Mouse (Mus musculus) liver, postnatal 0 days (tissue): ENCODE data around the gene Aire. TPM values are rescaled to one million over a fixed set of nuclear protein-coding genes. Genes with fewer than 3 reads are reported as not detected.
"Not testable (repeated sequence)": the region's sequence is repeated elsewhere in the genome, so short reads cannot be mapped to it uniquely, and the experiment has no call there.

Source experiments
- ATAC-seq: fragments of 200-750 bp; cut with Nextera tagmentation; 2 replicates; pipeline ENCODE4 v1.8.0; 2017; ENCODE audit warnings: mild to moderate bottlenecking, moderate library complexity
- DNase-seq: peaks from one replicate; pipeline ENCODE4 v3.0.0-alpha.2; 2016
- H3K27ac ChIP-seq: fragments of 300-500 bp; sonication (generic); 2 replicates; pipeline ENCODE4 v1.5.1; 2014; ENCODE audit warnings: antibody characterized with exemption, moderate library complexity, mild to moderate bottlenecking, low read depth
- H3K27me3 ChIP-seq: fragments of 300-500 bp; sonication (generic); 2 replicates; pipeline ENCODE4 v1.6.1; 2014; ENCODE audit warnings: low read length, control low read depth, mixed read lengths; ENCODE audit not compliant: insufficient read depth
- H3K36me3 ChIP-seq: fragments of 300-500 bp; sonication (generic); replicated peaks from 2 replicates; pipeline ENCODE4 v1.6.1; 2014; ENCODE audit warnings: mild to moderate bottlenecking, control low read depth, low read length, moderate library complexity, mixed read lengths; ENCODE audit not compliant: insufficient read depth
- H3K4me1 ChIP-seq: fragments of 300-500 bp; sonication (generic); 2 replicates; pipeline ENCODE4 v1.6.1; 2014; ENCODE audit warnings: antibody characterized with exemption, mild to moderate bottlenecking, control low read depth; ENCODE audit not compliant: insufficient read depth
- H3K4me2 ChIP-seq: fragments of 300-500 bp; sonication (generic); 2 replicates; pipeline ENCODE4 v1.6.1; 2014; ENCODE audit warnings: low read depth, mild to moderate bottlenecking, low read length, moderate library complexity, mixed read lengths
- H3K4me3 ChIP-seq: fragments of 300-500 bp; sonication (generic); 2 replicates; pipeline ENCODE4 v1.5.1; 2014; ENCODE audit warnings: low read depth, low read length
- H3K9ac ChIP-seq: fragments of 300-500 bp; sonication (generic); replicated peaks from 2 replicates; pipeline ENCODE4 v1.6.1; 2014; ENCODE audit warnings: mild to moderate bottlenecking, moderate library complexity
- H3K9me3 ChIP-seq: fragments of 300-500 bp; sonication (generic); 2 replicates; pipeline ENCODE4 v1.6.1; 2016; ENCODE audit warnings: mild to moderate bottlenecking, control low read depth, low read length, mixed read lengths
- CTCF ChIP-seq: sonication (generic); IDR thresholded peaks from 2 replicates; pipeline ENCODE4 v1.5.1; 2016; ENCODE audit warnings: antibody characterized with exemption, low read depth
- EP300 ChIP-seq: IDR thresholded peaks from 2 replicates; pipeline ENCODE4 v1.6.1; 2016; ENCODE audit warnings: antibody characterized with exemption, low read depth, mild to moderate bottlenecking
- WGBS: fragments of 180-500 bp; shearing (Covaris S2); extraction: QIAGEN DNeasy Blood & Tissue Kit; methylation state at CpG from one replicate; pipeline ENCODE4 v1.1.7; 2014; ENCODE audit not compliant: insufficient replicate concordance; 5-methylcytosine and 5-hydroxymethylcytosine counted together
- polyA plus RNA-seq: library from polyadenylated mRNA; unstranded; fragments of >200 nt; fragmentation: Nextera tagmentation; extraction: Ambion mirVana; gene quantifications from 2 replicates; pipeline ENCODE4 v1.2.1, GENCODE M21; 2015

Gene Aire
- polyA plus RNA-seq, 1 experiment from 2014 or later = not detected

DNA sequence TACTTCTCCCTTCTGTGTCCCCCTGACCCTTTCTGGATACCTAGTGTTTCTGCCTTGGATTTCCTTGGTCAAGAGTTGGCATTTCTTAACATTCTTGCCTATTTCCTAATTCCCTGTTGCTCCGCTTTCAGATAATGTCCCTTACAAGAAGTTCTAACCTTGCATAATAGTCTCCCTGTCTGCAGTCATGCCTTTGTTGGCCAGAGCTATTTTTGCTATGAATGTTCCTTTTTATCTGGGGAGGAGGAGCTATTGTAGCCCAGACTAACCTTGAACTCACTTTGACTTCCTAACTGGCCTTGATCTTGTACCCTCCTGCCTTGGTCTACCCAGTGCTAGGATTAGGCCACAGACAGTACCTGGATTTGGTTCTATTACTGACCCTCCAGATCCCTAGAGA lies 27.9 kb downstream of the Aire start:
- peaks cover 5% of the 10 kb centered on the region for H3K4me1 ChIP-seq

DNA sequence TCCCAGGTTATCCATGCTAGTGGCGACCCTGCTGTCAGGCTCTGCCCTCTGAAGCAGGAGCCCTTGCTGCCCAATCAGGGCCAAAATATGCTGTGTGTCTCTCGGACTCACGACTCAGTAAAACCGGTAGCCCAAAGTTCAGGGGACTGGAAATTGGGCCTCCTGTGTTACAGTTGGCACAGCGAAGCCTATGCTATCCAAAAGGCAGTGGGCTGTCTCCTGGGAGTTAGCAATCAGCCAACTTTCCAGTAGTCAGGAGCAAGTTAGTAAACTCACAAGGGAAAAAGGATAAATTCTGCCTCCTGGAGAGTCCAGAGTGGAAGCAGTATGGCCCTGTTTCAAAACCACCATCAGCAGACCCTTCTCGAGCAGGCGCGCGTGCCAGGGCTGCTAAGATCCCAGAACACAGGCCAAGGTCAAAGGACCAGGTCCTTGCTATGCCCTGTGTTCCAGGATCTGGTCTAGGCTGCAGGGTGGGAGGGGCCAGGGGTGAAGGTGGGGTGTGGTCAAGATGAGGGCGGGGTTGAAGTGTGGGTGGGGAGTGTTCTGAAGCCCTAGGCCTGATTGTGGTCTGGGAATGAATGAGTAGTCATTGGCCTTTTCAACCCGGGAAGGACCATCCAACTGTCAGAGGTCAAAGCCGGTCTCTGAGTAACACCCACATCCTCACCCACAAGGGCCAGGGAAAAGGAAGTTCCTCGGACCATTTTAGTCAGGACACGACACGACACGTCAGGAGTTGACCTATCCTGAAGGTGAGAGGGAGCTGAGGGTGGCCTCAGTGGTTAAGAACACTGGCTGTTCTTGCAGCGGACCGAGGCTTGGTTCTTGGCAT lies 30.5 kb downstream of the Aire start:
- H3K9ac ChIP-seq = no peak overlapping the region
- no peak overlapping the region for H3K4me3 ChIP-seq
- TF ChIP-seq EP300 (no peak), CTCF (no peak)
- no peak overlapping the region for H3K4me2 ChIP-seq
- H3K4me1 ChIP-seq = peaks cover 18% of the 10 kb centered on the region
- 89% methylated on average over 18 of the region's 18 CpGs for WGBS
- ATAC-seq (no peak), DNase-seq (no peak)
- H3K27ac ChIP-seq = no peak overlapping the region
- H3K27me3 ChIP-seq = no peaks in the 10 kb centered on the region
- no peaks in the 10 kb centered on the region for H3K36me3 ChIP-seq
- no peaks in the 10 kb centered on the region for H3K9me3 ChIP-seq

More for the DNA sequence above, 27.9 kb downstream of the Aire start:
- DNase-seq (no peak), ATAC-seq (0 out of 2 replicates have a peak, but pooled peaks have one; percentile 10)
- H3K9me3 ChIP-seq = no peaks in the 10 kb centered on the region
- H3K4me3 ChIP-seq = no peak overlapping the region
- H3K27me3 ChIP-seq = no peaks in the 10 kb centered on the region
- H3K9ac ChIP-seq = no peak overlapping the region
- no peak overlapping the region for H3K27ac ChIP-seq
- WGBS = 61% methylated on average over 1 of the region's 1 CpGs
- H3K4me2 ChIP-seq = no peak overlapping the region
- H3K36me3 ChIP-seq = no peaks in the 10 kb centered on the region
- no peak for TF ChIP-seq CTCF
- no peak for TF ChIP-seq EP300

DNA sequence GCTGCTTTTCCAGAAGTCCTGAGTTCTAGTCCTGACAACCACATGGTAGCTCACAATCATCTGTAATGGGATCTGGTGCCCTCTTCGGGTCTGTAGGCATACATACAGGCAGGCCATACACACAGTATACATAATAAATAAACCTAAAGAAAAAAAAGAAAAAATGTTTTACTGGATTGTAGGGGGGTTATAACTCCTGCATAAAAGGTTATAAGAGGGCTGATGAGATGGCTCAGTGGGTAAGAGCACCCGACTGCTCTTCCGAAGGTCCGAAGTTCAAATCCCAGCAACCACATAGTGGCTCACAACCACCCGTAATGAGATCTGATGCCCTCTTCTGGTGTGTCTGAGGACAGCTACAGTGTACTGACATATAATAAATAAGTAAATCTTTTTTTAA lies 32.3 kb downstream of the Aire start:
- ATAC-seq, H3K9ac ChIP-seq, H3K4me3 ChIP-seq, H3K4me2 ChIP-seq, DNase-seq, H3K27ac ChIP-seq, H3K36me3 ChIP-seq, H3K9me3 ChIP-seq, H3K27me3 ChIP-seq: not testable (repeated sequence)
- WGBS = 85% methylated on average over 5 of the region's 5 CpGs
- peaks cover 34% of the 10 kb centered on the region for H3K4me1 ChIP-seq
- TF ChIP-seq CTCF = 0 out of 2 replicates have a peak, but pooled peaks have one; percentile 4

GRCm38 (mm10) chr10:78010335-78010734 lies 33.1 kb downstream of the Aire start:
- peak overlapping the region; percentile 48; the same call in 1 of the 2 replicates for H3K9ac ChIP-seq
- peaks cover 4% of the 10 kb centered on the region; the same call in 1 of the 2 replicates for H3K36me3 ChIP-seq
- no peak overlapping the region for H3K27ac ChIP-seq
- WGBS = 12% methylated on average over 10 of the region's 10 CpGs
- peaks cover 40% of the 10 kb centered on the region for H3K4me1 ChIP-seq
- H3K9me3 ChIP-seq = no peaks in the 10 kb centered on the region
- H3K4me2 ChIP-seq = peak overlapping the region; percentile 87
- no peak for DNase-seq
- no peaks in the 10 kb centered on the region for H3K27me3 ChIP-seq
- no peak for ATAC-seq
- H3K4me3 ChIP-seq = peak overlapping the region; percentile 80
- TF ChIP-seq CTCF = no peak
- TF ChIP-seq EP300 = no peak

DNA sequence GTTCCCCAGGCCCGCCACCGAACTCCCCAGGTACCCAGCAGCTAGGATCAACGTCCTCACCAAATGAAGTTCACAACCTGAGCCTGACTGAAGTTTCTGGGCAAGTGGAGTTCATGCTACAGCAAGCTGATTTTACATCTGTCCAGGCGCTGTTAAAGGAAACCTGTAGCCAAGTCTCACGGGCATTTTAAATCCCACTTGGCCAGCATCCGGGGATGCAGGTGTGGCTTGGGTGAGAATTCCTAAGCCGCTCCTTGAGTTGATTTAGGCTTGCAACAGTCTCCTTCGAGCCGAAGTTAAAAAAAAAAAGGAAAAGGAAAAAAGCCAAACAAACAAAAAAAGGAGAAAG lies 33.5 kb downstream of the Aire start, which contains the start of gene Pfkl:
Gene Pfkl, minus strand, starts transcription at position 139 of the 349 bp plus-strand sequence.
- Histone ChIP-seq H3K27me3 (no peaks in the 10 kb centered on the region), H3K36me3 (peaks cover 4% of the 10 kb centered on the region; the same call in 1 of the 2 replicates), H3K4me2 (peak within 1 kb of the TSS; percentile 87), H3K9ac (peak within 1 kb of the TSS; percentile 70), H3K4me3 (peak within 1 kb of the TSS; percentile 80), H3K27ac (peak within 1 kb of the TSS; percentile 94), H3K4me1 (peaks cover 40% of the 10 kb centered on the region), H3K9me3 (no peaks in the 10 kb centered on the region)
- DNase-seq (no peak), ATAC-seq (peak; percentile 1)
- WGBS = under 1% methylated on average over 9 of the region's 9 CpGs
- TF ChIP-seq EP300 (no peak), CTCF (no peak)

GRCm38 (mm10) chr10:78009184-78009944 lies 34.0 kb downstream of the Aire start:
- ATAC-seq = peak; percentile 96
- TF ChIP-seq EP300 = no peak
- peak; percentile 81 for TF ChIP-seq CTCF
- peak overlapping the region; percentile 94 for H3K27ac ChIP-seq
- peak overlapping the region; percentile 87 for H3K4me2 ChIP-seq
- H3K36me3 ChIP-seq = peaks cover 4% of the 10 kb centered on the region; the same call in 1 of the 2 replicates
- H3K9me3 ChIP-seq = no peaks in the 10 kb centered on the region
- DNase-seq = peak; percentile 99
- H3K27me3 ChIP-seq = no peaks in the 10 kb centered on the region
- peak overlapping the region; percentile 80 for H3K4me3 ChIP-seq
- peaks cover 45% of the 10 kb centered on the region for H3K4me1 ChIP-seq
- H3K9ac ChIP-seq = peak overlapping the region; percentile 70
- under 1% methylated on average over 59 of the region's 59 CpGs for WGBS
